Mouse (Mus musculus) adrenal gland, postnatal 4 days (tissue): ENCODE data around the gene Vmn1r29. TPM values are rescaled to one million over a fixed set of nuclear protein-coding genes. Genes with fewer than 3 reads are reported as not detected.
"Not testable (repeated sequence)": the region's sequence is repeated elsewhere in the genome, so short reads cannot be mapped to it uniquely, and the experiment has no call there.

Source experiments
- DNase-seq, 2 experiments: peaks; one replicate each; pipeline ENCODE4 v3.0.0; 2021 to 2022; ENCODE audit warnings: low spot score in 2 of 2, mixed read lengths in 2 of 2
- long read RNA-seq, 2 experiments: library from polyadenylated mRNA; stranded (forward); transcript quantifications; one replicate each; pipeline ENCODE4 v2.0.0; 2021
- total RNA-seq, 2 experiments: library from RNA; stranded (reverse); gene quantifications; 2 replicates each; pipeline ENCODE4 v1.2.3; 2021

Gene Vmn1r29
- total RNA-seq = not detected
- long read RNA-seq, experiment 1 = 0 reads
- long read RNA-seq, experiment 2 = 0 reads

DNA sequence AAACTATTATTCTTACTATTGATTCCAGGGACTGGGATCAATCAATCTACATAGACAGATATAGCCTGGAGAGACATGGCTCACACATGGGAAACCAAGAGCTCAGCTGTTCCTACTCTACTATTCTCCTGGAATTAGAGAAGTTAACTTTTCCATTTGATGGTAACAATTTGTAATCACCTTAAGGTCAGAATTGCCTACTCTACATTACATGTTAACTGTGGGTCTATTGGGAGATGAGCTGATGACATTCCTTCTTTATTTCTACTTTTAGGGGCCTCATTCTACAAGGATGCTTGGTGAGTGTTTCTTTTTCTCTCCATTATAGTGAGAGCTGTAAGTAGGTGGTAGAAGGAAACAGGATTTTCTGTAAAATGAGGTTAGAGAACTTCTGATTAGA lies at the start of gene Vmn1r29:
Gene Vmn1r29 (plus strand): TSS at position 301 of the 400 bp plus-strand sequence.
- DNase-seq = no peak

DNA sequence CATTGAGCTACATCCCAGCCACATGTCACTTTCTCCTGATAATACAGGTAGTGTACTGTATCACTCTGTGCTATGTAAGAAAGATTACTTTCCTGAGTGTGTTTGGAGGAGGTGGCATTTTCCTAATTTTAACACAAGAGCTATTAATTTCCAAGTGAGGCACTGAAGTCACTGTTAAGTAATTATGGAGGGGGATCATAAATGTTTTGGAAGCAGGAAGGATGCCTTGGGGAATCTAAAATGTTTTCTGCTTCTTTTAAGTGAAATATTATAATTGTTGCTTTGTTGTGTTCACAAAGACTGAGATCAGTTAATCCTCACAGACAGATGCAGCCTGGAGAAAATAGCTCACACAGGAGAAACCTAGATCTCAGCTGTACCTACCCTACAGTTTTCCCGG lies 39.6 kb upstream of the Vmn1r29 start, which contains the start of gene Vmn1r28:
Gene Vmn1r28 (plus strand): TSS at position 301 of the 400 bp plus-strand sequence.
- DNase-seq = no peak

DNA sequence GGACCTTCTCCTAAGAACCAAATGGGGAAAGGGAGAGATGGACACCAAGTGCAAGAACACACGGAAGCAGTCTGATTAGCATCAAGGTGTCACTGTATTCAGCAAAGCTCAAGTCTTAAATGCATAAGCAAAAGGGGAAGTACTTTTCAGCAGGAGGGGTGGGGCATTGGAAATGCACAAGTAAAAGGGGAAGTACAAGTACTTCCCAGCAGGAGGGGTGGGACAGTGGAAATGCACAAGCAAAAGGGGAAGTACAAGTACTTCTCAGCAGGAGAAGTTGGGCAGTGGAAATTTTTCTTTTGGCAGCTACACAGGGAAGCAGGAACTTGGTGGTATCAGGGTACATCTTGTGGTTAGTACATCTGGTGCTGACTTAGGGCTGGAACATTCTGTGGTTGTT lies 21.7 kb upstream of the Vmn1r29 start:
- DNase-seq = not testable (repeated sequence)

DNA sequence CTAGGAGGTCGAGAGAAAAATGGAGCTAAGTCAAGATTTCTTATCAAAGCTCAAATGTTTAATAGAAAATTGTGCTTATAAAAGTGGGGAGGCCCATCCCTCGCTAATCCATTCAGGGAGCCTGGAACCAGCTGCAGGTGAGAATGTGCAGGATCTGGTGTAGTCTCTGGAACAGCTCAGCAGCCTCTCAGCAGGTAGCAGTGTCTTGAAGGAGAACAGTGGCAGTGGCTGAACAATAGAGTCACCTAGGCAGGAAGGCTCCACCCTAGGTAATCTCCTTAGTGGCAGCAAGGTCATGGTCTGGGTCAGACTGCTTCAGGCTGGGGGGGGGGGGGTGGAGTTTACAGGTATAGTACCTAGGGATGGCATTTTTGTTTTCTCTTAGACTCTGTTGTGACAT lies 9.1 kb upstream of the Vmn1r29 start:
- no peak for DNase-seq

DNA sequence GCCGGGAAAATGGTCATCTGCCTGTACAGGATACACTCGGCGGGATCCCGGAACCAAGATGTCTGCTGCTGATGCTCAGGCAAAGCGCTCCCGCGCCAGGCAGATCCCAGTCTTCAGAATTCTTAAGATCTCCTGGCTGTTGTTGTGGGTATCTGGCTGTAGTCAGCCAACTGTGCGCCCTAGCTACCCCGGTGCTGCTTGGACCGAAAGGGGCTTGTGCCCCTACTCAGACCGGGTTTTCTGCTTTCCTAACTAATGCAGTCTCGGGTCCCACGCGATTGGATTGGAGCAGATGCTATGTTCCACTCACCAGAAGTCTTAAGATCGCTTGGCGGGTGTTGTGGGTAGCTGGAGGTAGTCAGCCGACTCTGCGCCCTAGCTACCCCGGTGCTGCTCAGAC lies 2.8 kb upstream of the Vmn1r29 start:
- not testable (repeated sequence) for DNase-seq

DNA sequence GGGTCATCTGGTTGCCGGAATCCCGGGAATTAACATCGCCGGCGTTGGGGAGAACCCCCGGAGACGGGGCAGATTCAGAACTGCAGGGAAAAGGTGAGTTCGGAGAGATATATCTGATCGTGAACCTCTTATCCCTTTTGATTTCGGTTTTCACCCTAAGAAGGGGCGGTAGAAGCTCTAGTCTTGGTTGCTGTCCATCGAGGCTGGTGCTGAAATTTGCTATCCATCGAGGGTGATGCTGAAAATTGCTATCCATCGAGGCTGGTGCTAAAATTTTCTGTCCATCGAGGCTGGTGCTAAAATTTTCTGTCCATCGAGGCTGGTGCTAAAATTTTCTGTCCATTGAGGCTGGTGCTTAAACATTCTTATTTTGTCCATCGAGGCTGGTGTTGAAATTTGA lies 29.3 kb downstream of the Vmn1r29 start:
- DNase-seq = not testable (repeated sequence)

Other genes with a start within 250 kb of the Vmn1r29 start
- not detected for gene Vmn1r27, start 82.7 kb upstream of the Vmn1r29 start, total RNA-seq
- not detected for gene Vmn1r28, start 39.5 kb upstream of the Vmn1r29 start, total RNA-seq
- gene Vmn1r30, start 141.8 kb downstream of the Vmn1r29 start, total RNA-seq = not detected
- gene Vmn1r31, start 173.8 kb downstream of the Vmn1r29 start, total RNA-seq = not detected